Mouse (Mus musculus) CH12.LX (cell line): Measurements from ENCODE around the gene Actl11. TPM values are rescaled to one million over a fixed set of nuclear protein-coding genes. Genes with fewer than 3 reads are reported as not detected.
A peak's percentile ranks its signal among the peaks of the same experiment; 100 is the strongest.

ENCODE experiments used
- DNase-seq: peaks from one replicate; pipeline ENCODE4 v3.0.0-alpha.2; 2013; ENCODE audit errors: extremely low read depth
- H3K27ac ChIP-seq: 2 replicates; pipeline ENCODE4 v1.5.1; 2012; ENCODE audit warnings: low read depth, mild to moderate bottlenecking, control low read depth, moderate library complexity; ENCODE audit not compliant: insufficient read depth
- H3K27me3 ChIP-seq: replicated peaks from 2 replicates; pipeline ENCODE3; 2012; ENCODE audit warnings: inconsistent platforms
- H3K36me3 ChIP-seq, 2 experiments: replicated peaks in 1 of 2; 2 replicates each; pipeline versions ENCODE3 to v1.6.1; 2012; ENCODE audit warnings: inconsistent platforms in 1 of 2, low read length in 1 of 2, mild to moderate bottlenecking in 1 of 2, mixed read lengths in 1 of 2, moderate library complexity in 1 of 2; ENCODE audit not compliant: control insufficient read depth in 1 of 2, insufficient read depth in 1 of 2
- H3K4me1 ChIP-seq, 2 experiments: 2 replicates each; pipeline ENCODE4 v1.6.1; 2012; ENCODE audit warnings: inconsistent platforms in 1 of 2, moderate library complexity in 1 of 2; ENCODE audit not compliant: insufficient read depth in 2 of 2, control insufficient read depth in 1 of 2
- H3K4me2 ChIP-seq: 2 replicates; pipeline ENCODE4 v1.6.1; 2012; ENCODE audit warnings: low read depth, mild to moderate bottlenecking, control low read depth; ENCODE audit not compliant: poor library complexity, insufficient read depth, severe bottlenecking
- H3K4me3 ChIP-seq, 3 experiments: fragments of 150-350 bp in 1 of 3; sonication (generic) in 1 of 3; replicated peaks in 1 of 3; 2 replicates each; pipeline versions ENCODE3 to v1.5.1; 2011 to 2012; ENCODE audit warnings: low read depth in 2 of 3, low read length in 2 of 3, mild to moderate bottlenecking in 2 of 3, moderate library complexity in 2 of 3, control low read depth in 1 of 3, improper control_type of control experiment in 1 of 3, inconsistent platforms in 1 of 3, mixed read lengths in 1 of 3; ENCODE audit not compliant: poor library complexity in 1 of 3
- H3K79me2 ChIP-seq: replicated peaks from 2 replicates; pipeline ENCODE4 v1.6.1; 2012; ENCODE audit warnings: mild to moderate bottlenecking, moderate library complexity; ENCODE audit not compliant: control insufficient read depth, poor library complexity, insufficient read depth, severe bottlenecking; ENCODE audit errors: extremely low read depth
- H3K9ac ChIP-seq: 2 replicates; pipeline ENCODE4 v1.6.1; 2012; ENCODE audit warnings: low read depth, mild to moderate bottlenecking, control low read depth, moderate library complexity; ENCODE audit not compliant: insufficient read depth
- H3K9me3 ChIP-seq: replicated peaks from 2 replicates; pipeline ENCODE3; 2012; ENCODE audit warnings: low read length, inconsistent platforms, mixed read lengths
- CHD1 ChIP-seq: IDR thresholded peaks from 2 replicates; pipeline ENCODE4 v1.6.1; 2012; ENCODE audit warnings: low read depth, low read length, improper control_type of control experiment, inconsistent platforms
- CTCF ChIP-seq, 2 experiments: IDR thresholded peaks in 1 of 2; conservative IDR thresholded peaks in 1 of 2; 2 replicates each; pipeline ENCODE4 v1.5.1; 2011 to 2012; ENCODE audit warnings: low read depth in 2 of 2, low read length in 2 of 2, improper control_type of control experiment in 1 of 2, inconsistent platforms in 1 of 2, mild to moderate bottlenecking in 1 of 2, moderate library complexity in 1 of 2
- E2F4 ChIP-seq: IDR thresholded peaks from 2 replicates; pipeline ENCODE4 v1.6.1; 2011; ENCODE audit warnings: low read depth, low read length, improper control_type of control experiment; ENCODE audit not compliant: insufficient replicate concordance
- ELF1 ChIP-seq: IDR thresholded peaks from 2 replicates; pipeline ENCODE4 v1.6.1; 2014; ENCODE audit warnings: low read depth, mild to moderate bottlenecking, inconsistent platforms, low read length, improper control_type of control experiment
- EP300 ChIP-seq: IDR thresholded peaks from 2 replicates; pipeline ENCODE4 v1.6.1; 2011; ENCODE audit warnings: low read length, improper control_type of control experiment
- ETS1 ChIP-seq: conservative IDR thresholded peaks from 2 replicates; pipeline ENCODE4 v1.6.1; 2012; ENCODE audit warnings: low read depth, mild to moderate bottlenecking, inconsistent platforms, low read length, improper control_type of control experiment, moderate library complexity
- IRF4 ChIP-seq: IDR thresholded peaks from 2 replicates; pipeline ENCODE4 v1.6.1; 2014; ENCODE audit warnings: low read depth, mild to moderate bottlenecking, inconsistent platforms, low read length, improper control_type of control experiment
- JUN ChIP-seq: IDR thresholded peaks from 2 replicates; pipeline ENCODE4 v1.6.1; 2011; ENCODE audit warnings: low read depth, mild to moderate bottlenecking, low read length, improper control_type of control experiment, moderate library complexity; ENCODE audit not compliant: insufficient read depth
- JUND ChIP-seq: conservative IDR thresholded peaks from 2 replicates; pipeline ENCODE4 v1.6.1; 2011; ENCODE audit warnings: low read depth, low read length, improper control_type of control experiment
- MAFK ChIP-seq: IDR thresholded peaks from 2 replicates; pipeline ENCODE4 v1.6.1; 2011; ENCODE audit warnings: low read length, improper control_type of control experiment; ENCODE audit not compliant: insufficient replicate concordance
- MAZ ChIP-seq: IDR thresholded peaks from 2 replicates; pipeline ENCODE4 v1.6.1; 2012; ENCODE audit warnings: low read depth, mild to moderate bottlenecking, inconsistent platforms, low read length, improper control_type of control experiment, moderate library complexity
- MYC ChIP-seq: IDR thresholded peaks from 2 replicates; pipeline ENCODE4 v1.6.1; 2011; ENCODE audit warnings: low read depth, mild to moderate bottlenecking, improper control_type of control experiment, low read length
- PAX5 ChIP-seq: IDR thresholded peaks from 2 replicates; pipeline ENCODE4 v1.6.1; 2012; ENCODE audit warnings: low read length, inconsistent platforms, mixed read lengths
- POLR2A ChIP-seq: IDR thresholded peaks from 2 replicates; pipeline ENCODE4 v1.6.1; 2011; ENCODE audit warnings: low read depth, mild to moderate bottlenecking, improper control_type of control experiment, low read length
- RAD21 ChIP-seq: IDR thresholded peaks from 2 replicates; pipeline ENCODE4 v1.6.1; 2011; ENCODE audit warnings: low read depth, mild to moderate bottlenecking, low read length, improper control_type of control experiment, moderate library complexity
- RCOR1 ChIP-seq: conservative IDR thresholded peaks from 2 replicates; pipeline ENCODE4 v1.6.1; 2012; ENCODE audit warnings: low read depth, mild to moderate bottlenecking, inconsistent platforms, low read length, improper control_type of control experiment
- SIN3A ChIP-seq: IDR thresholded peaks from 2 replicates; pipeline ENCODE4 v1.6.1; 2012; ENCODE audit warnings: low read length, improper control_type of control experiment, inconsistent platforms
- SMC3 ChIP-seq: IDR thresholded peaks from 2 replicates; pipeline ENCODE4 v1.6.1; 2011; ENCODE audit warnings: low read depth, low read length, improper control_type of control experiment
- TBP ChIP-seq: conservative IDR thresholded peaks from 2 replicates; pipeline ENCODE4 v1.6.1; 2011; ENCODE audit warnings: low read depth, low read length, improper control_type of control experiment
- TCF12 ChIP-seq: IDR thresholded peaks from 2 replicates; pipeline ENCODE4 v1.6.1; 2014; ENCODE audit warnings: low read depth, mild to moderate bottlenecking, inconsistent platforms, low read length, improper control_type of control experiment
- ZC3H11A ChIP-seq: IDR thresholded peaks from 2 replicates; pipeline ENCODE4 v1.6.1; 2012; ENCODE audit warnings: low read depth, mild to moderate bottlenecking, inconsistent platforms, low read length, improper control_type of control experiment
- ZMIZ1 ChIP-seq: IDR thresholded peaks from 2 replicates; pipeline ENCODE4 v1.6.1; 2012; ENCODE audit warnings: low read depth, mild to moderate bottlenecking, inconsistent platforms, low read length, improper control_type of control experiment
- ZNF384 ChIP-seq: IDR thresholded peaks from 2 replicates; pipeline ENCODE4 v1.6.1; 2012; ENCODE audit warnings: low read depth, low read length, improper control_type of control experiment, inconsistent platforms
- dilution Hi-C: fragments of 300-500 bp; cut with MboI; formaldehyde crosslinking; loops from 2 replicates; pipeline ENCODE4 v1.14.3; 2020; ENCODE audit warnings: low sequenced_read_pairs; ENCODE audit not compliant: extremely low pct_unique_long_range_greater_than_20kb, extremely low pct_ligation_motif_present
- in situ Hi-C: fragments of 300-500 bp; cut with MboI; formaldehyde crosslinking; loops from 3 replicates; pipeline ENCODE4 v1.14.3; 2019; ENCODE audit warnings: low sequenced_read_pairs, low pct_ligation_motif_present, low pct_unique_long_range_greater_than_20kb, mixed read lengths
- polyA plus RNA-seq: library from polyadenylated mRNA; unstranded; fragments of >175 nt; gene quantifications from 2 replicates; pipeline ENCODE4 v1.2.1, GENCODE M21; 2012; ENCODE audit warnings: low read depth; ENCODE audit not compliant: insufficient read length
- total RNA-seq, 2 experiments: library from RNA; depleted of rRNA; stranded (reverse); fragments of 300-350 nt in 1 of 2; fragments of >200 nt in 1 of 2; gene quantifications; 2 replicates each; pipeline ENCODE4 v1.2.3; 2012 to 2014

Actl11 gene
- total and polyA plus RNA-seq, 3 experiments, result not detected

GRCm38 (mm10) chr9:107963700-107964099, 35.4 kb downstream of the Actl11 start:
- Histone ChIP-seq H3K4me3 (no peak overlapping the region), H3K4me1 (peaks cover 3 to 25% of the 10 kb centered on the region in 2 experiments), H3K9ac (no peak overlapping the region), H3K27ac (no peak overlapping the region), H3K4me2 (no peak overlapping the region), H3K36me3 (peaks cover 65 to 95% of the 10 kb centered on the region in 2 experiments), H3K27me3 (no peaks in the 10 kb centered on the region), H3K79me2 (no peaks in the 10 kb centered on the region), H3K9me3 (no peaks in the 10 kb centered on the region)
- in situ Hi-C loops (loop anchor here (5.0 kb wide), 1 partner anchor 34 kb away; the partner anchor contains the start of gene Gm20662), dilution Hi-C loops (no loop called here)
- TF ChIP-seq CTCF (conservative IDR thresholded peaks at IDR 0.05 in 1 of 2, IDR thresholded peaks at IDR 0.05 in 1 of 2; ENCODE audit: low read depth in 2 of 2, low read length in 2 of 2) (peak; percentile 77 to 98), ZC3H11A (peak; percentile 84), TCF12 (peak; percentile 46; the same call in 1 of the 2 replicates), RCOR1 (no peak), MAFK (no peak), IRF4 (peak; percentile 44; the same call in 1 of the 2 replicates), SIN3A (peak; percentile 63; the same call in 1 of the 2 replicates), MYC (peak; percentile 73; the same call in 1 of the 2 replicates), RAD21 (peak; percentile 95), E2F4 (no peak), PAX5 (no peak), ELF1 (0 out of 2 replicates have a peak, but pooled peaks have one; percentile 21), MAZ (no peak), SMC3 (peak; percentile 96)
- peak; percentile 77 for DNase-seq

- no peaks in the 10 kb centered on the region for H3K27me3 ChIP-seq
- peaks cover 65 to 95% of the 10 kb centered on the region in 2 experiments for H3K36me3 ChIP-seq
- dilution Hi-C loops, result no loop called here
- H3K4me3 ChIP-seq, result no peak overlapping the region
- H3K4me1 ChIP-seq, result peaks cover 3 to 25% of the 10 kb centered on the region in 2 experiments
- no peaks in the 10 kb centered on the region for H3K9me3 ChIP-seq
- no peak overlapping the region for H3K9ac ChIP-seq
- H3K79me2 ChIP-seq, result no peaks in the 10 kb centered on the region
- no peak for DNase-seq
- in situ Hi-C loops, result loop anchor here (5.0 kb wide), 2 partner anchors 33 to 93 kb away; partner anchors contain the start of gene Gm20662
- H3K27ac ChIP-seq, result no peak overlapping the region
- no peak overlapping the region for H3K4me2 ChIP-seq
- no peak for TF ChIP-seq CHD1
- no peak for TF ChIP-seq JUND
- TF ChIP-seq MYC, result no peak
- no peak for TF ChIP-seq ZMIZ1
- TF ChIP-seq TBP, result no peak
- TF ChIP-seq E2F4, result no peak
- no peak for TF ChIP-seq JUN
- TF ChIP-seq TCF12, result no peak
- TF ChIP-seq ZNF384, result no peak
- TF ChIP-seq POLR2A, result no peak
- TF ChIP-seq RCOR1, result no peak
- TF ChIP-seq EP300, result no peak
- no peak for TF ChIP-seq ZC3H11A
- TF ChIP-seq RAD21, result no peak
- no peak for TF ChIP-seq ETS1
- no peak for TF ChIP-seq IRF4
- TF ChIP-seq SMC3, result no peak
- TF ChIP-seq MAZ, result no peak
These were observed 36.4 kb downstream of the Actl11 start for GRCm38 (mm10) chr9:107964681-107965080.
